Mouse (Mus musculus): Measurements from ENCODE around the gene Lmf1.

DNA sequence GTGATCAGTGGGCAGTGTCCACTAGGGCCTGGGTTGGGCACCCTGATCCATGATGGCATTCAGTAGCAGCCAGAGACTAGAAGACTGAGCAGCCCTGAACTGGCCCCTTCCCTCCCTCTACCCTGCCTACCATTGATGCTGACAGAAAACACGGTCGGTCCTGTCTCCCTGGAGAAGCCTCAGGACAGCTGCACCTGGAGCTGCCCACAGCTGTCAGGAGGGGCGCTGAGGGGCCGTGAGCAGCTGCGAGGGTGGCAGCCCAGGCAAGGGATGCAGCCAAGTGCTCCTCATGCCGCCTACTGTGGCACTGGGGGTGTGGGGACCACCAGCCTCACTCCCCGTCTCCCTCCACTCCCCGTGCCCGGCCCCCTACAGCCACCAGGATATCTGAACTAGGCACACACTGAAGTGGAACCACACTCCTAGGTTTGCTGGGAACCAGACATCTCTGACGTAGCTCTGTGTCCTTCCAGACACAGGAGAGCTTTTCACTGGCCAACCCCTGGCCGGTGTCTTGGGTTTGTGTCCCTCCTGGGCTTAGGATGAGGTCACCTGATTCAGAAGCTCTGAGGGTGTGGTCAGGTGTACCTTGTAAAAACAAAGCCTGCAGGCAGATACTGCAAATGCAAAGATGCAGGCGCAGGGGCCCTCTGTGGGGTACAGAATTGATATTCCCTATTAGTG, 77.4 kb downstream of the Lmf1 start:
- no peak for TF ChIP-seq CTCF (IDR thresholded peaks at IDR 0.05; ENCODE audit: low read depth, low read length)
- TF ChIP-seq POLR2A (IDR thresholded peaks at IDR 0.05; ENCODE audit: borderline replicate concordance, low read depth, low read length), result no peak
